Mouse (Mus musculus) C2C12 (cell line): Measurements from ENCODE around the gene Tab1. TPM values are rescaled to one million over a fixed set of nuclear protein-coding genes. Genes with fewer than 3 reads are reported as not detected.

ENCODE experiments used
- H3K27me3 ChIP-seq: one replicate; pipeline ENCODE4 v1.6.1; 2011; ENCODE audit not compliant: control insufficient read depth, insufficient read depth, insufficient read length
- H3K36me3 ChIP-seq: one replicate; pipeline ENCODE4 v1.6.1; 2011; ENCODE audit not compliant: control insufficient read depth, insufficient read depth
- H3K4me3 ChIP-seq: one replicate; pipeline ENCODE4 v1.5.1; 2011; ENCODE audit warnings: mild to moderate bottlenecking, control low read depth; ENCODE audit not compliant: poor library complexity, insufficient read depth, severe bottlenecking
- H3K79me2 ChIP-seq: one replicate; pipeline ENCODE4 v1.6.1; 2011; ENCODE audit not compliant: control insufficient read depth, insufficient read depth
- H3K79me3 ChIP-seq: one replicate; pipeline ENCODE4 v1.6.1; 2011; ENCODE audit warnings: low read depth, control low read depth
- H3ac ChIP-seq: one replicate; pipeline ENCODE3; 2011; ENCODE audit warnings: low read depth; ENCODE audit not compliant: control insufficient read depth, insufficient read length
- CEBPB ChIP-seq: IDR thresholded peaks from one replicate; pipeline ENCODE4 v1.6.1; 2011; ENCODE audit warnings: low read depth, mild to moderate bottlenecking, control low read depth, moderate library complexity
- CTCF ChIP-seq: IDR thresholded peaks from one replicate; pipeline ENCODE4 v1.5.1; 2011; ENCODE audit not compliant: control insufficient read depth, insufficient read depth, insufficient read length
- FOSL1 ChIP-seq: IDR thresholded peaks from one replicate; pipeline ENCODE4 v1.8.0; 2011; ENCODE audit warnings: mild to moderate bottlenecking, low read length; ENCODE audit not compliant: poor library complexity, insufficient read depth, severe bottlenecking
- MAX ChIP-seq: IDR thresholded peaks from one replicate; pipeline ENCODE4 v1.6.1; 2011; ENCODE audit warnings: mild to moderate bottlenecking, control low read depth
- MYOD1 ChIP-seq: IDR thresholded peaks from one replicate; pipeline ENCODE4 v1.6.1; 2011; ENCODE audit warnings: low read depth; ENCODE audit not compliant: control insufficient read depth, insufficient read length
- MYOG ChIP-seq: IDR thresholded peaks from one replicate; pipeline ENCODE4 v1.6.1; 2011; ENCODE audit not compliant: control insufficient read depth, insufficient read length; ENCODE audit errors: extremely low read depth
- USF1 ChIP-seq: IDR thresholded peaks from one replicate; pipeline ENCODE4 v1.6.1; 2011; ENCODE audit warnings: low read depth, mild to moderate bottlenecking, control low read depth, moderate library complexity
- polyA plus RNA-seq: library from polyadenylated mRNA; unstranded; fragments of >200 nt; fragmentation: generic; extraction: Trizol; gene quantifications from one replicate; pipeline ENCODE4 v1.2.1, GENCODE M21; 2012; ENCODE audit warnings: missing spikeins

Tab1 gene
- polyA plus RNA-seq, 1 experiment: 30.2 TPM

DNA sequence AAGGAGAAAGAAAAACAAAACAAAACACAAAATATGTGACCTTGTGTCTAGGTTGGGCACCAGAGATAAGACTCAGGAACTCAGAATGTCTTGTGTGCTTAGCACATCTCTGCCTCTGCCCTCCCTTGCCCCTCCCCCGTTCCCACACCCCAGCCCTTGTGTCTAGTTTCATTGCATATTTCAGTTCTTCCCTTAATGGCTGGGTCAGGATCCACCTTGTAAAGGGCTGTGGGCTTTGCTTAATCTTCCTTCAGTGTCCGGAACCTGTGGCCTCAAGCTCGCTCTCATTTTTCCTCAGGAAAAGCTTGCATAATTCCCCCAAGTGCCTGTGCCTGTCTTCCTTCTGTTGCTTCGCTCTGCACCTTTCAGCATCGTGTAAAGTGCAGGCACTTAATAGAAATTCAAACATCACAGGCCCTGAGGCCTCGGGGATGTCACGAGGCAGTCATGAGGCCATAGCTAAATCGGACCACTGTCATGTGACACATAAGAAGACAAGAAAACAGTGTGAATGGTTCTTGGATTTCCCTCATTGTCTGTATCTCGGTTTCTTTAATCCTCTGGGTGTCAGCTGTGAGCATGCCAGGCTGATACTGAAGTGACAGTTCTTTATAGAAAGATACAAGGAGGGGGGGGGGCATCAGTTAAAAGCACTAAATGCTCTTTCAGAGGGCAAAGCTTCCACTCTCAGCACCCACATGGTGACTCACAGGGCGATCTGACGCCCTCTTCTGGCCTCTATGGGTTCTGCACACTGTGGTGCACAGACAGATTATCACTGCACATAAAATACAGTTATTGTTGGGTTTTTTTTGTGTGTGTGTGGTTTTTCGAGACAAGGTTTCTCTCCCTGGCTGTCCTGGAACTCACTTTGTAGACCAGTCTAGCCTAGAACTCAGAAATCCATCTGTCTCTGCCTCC lies 27.2 kb upstream of the Tab1 start:
- Histone ChIP-seq H3K36me3 (no peaks in the 10 kb centered on the region), H3K79me3 (no peaks in the 10 kb centered on the region), H3K79me2 (no peaks in the 10 kb centered on the region), H3K27me3 (no peaks in the 10 kb centered on the region), H3ac (no peak overlapping the region), H3K4me3 (no peak overlapping the region)
- TF ChIP-seq MYOD1 (no peak), CTCF (peak; percentile 10), MAX (no peak)

DNA sequence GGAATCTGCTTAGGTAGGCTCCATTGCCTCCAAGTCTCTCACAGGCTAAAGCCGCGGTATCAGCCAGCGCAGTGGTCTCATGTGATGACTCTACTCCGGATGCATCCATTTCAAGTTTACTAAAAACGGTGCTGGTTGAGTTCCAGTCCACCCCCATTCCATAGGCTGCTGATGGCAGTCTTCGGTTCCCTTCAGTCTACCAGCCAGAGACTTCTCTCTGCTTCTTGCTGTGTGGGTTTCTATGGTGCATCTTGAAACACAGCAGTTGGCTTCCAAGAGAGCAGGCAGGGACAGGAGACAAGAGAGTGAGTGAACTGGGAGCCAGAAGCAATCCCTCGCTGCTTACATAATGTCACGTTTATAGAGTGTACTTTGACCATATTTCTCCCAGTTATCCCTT lies 25.8 kb upstream of the Tab1 start:
- H3K79me2 ChIP-seq: no peaks in the 10 kb centered on the region
- no peaks in the 10 kb centered on the region for H3K36me3 ChIP-seq
- H3K27me3 ChIP-seq: no peaks in the 10 kb centered on the region
- no peak overlapping the region for H3K4me3 ChIP-seq
- H3K79me3 ChIP-seq: no peaks in the 10 kb centered on the region
- H3ac ChIP-seq: no peak overlapping the region
- TF ChIP-seq MAX: no peak
- no peak for TF ChIP-seq FOSL1
- no peak for TF ChIP-seq CTCF
- no peak for TF ChIP-seq MYOG
- no peak for TF ChIP-seq USF1
- no peak for TF ChIP-seq CEBPB
- TF ChIP-seq MYOD1: no peak

DNA sequence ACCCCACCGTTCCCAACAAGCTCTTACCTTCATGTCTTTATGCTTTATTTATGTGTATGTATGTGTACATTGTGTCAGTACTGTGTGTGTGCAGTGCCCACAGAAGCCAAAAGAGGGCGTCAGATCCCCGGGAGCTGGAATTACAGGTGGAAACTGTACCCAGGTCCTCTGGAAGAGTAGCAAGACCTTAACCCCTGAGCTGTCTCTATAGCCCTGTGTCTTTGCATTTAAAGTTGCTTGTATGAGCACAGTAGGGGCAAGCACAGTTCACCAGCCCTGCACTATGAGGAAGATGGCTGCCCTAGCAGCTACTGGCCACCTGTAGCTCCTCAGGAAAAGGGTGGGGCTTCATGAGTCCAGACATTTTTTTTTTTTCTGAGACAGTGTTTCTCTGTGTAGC lies 25.4 kb upstream of the Tab1 start:
- no peak overlapping the region for H3ac ChIP-seq
- no peak for TF ChIP-seq CEBPB
- no peak for TF ChIP-seq MAX
- TF ChIP-seq MYOD1: no peak
- no peak for TF ChIP-seq CTCF
- TF ChIP-seq FOSL1: no peak
- no peak for TF ChIP-seq MYOG
- TF ChIP-seq USF1: no peak

DNA sequence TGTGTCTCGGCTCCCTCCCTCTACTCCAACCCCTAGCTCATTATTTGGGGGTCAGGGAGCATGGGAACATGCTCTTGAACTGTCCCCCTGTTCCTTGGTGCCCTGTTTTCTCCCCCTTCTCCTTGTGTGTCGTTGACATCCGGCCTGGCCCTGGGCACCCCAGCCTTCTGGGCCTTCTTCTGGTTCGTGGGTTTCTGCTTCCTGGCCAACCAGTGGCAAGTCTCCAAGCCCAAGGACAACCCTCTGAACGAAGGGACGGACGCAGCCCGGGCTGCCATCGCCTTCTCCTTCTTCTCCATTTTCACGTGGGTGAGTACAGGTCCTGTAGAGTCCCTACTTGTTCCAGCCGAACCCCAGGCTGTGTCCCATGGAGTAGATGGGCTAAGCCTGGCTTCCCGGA lies 21.5 kb upstream of the Tab1 start:
- TF ChIP-seq MYOD1 (no peak), CEBPB (no peak), FOSL1 (no peak), MAX (no peak), CTCF (no peak), USF1 (no peak), MYOG (no peak)
- no peaks in the 10 kb centered on the region for H3K27me3 ChIP-seq

More for the DNA sequence above, 25.4 kb upstream of the Tab1 start:
- Histone ChIP-seq H3K4me3 (no peak overlapping the region), H3K36me3 (no peaks in the 10 kb centered on the region), H3K79me2 (no peaks in the 10 kb centered on the region), H3K79me3 (no peaks in the 10 kb centered on the region), H3K27me3 (no peaks in the 10 kb centered on the region)

DNA sequence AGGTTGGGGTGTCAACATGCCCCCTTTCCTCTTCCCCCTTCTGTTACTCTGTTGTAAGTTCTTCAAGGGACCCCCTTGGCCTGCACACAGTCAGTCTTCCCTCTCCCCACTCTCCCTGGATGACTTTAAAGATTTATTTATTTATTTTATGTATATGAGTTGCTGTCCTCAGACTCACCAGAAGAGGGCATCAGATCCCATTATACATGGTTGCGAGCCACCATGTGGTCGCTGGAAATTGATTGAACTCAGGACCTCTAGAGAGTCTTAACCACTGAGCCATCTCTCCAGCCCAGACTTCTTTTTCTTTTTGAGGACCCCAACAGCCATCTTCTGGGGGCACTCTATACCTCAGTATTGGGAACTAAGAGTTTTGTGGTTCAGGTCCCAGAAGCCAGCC lies 20.4 kb upstream of the Tab1 start:
- H3K36me3 ChIP-seq: no peaks in the 10 kb centered on the region
- TF ChIP-seq USF1: no peak
- TF ChIP-seq CEBPB: no peak
- TF ChIP-seq CTCF: no peak
- TF ChIP-seq MYOD1: no peak
- no peak for TF ChIP-seq FOSL1
- no peak for TF ChIP-seq MYOG
- no peak for TF ChIP-seq MAX
- H3ac ChIP-seq: no peak overlapping the region
- H3K79me3 ChIP-seq: no peaks in the 10 kb centered on the region
- no peaks in the 10 kb centered on the region for H3K79me2 ChIP-seq
- no peak overlapping the region for H3K4me3 ChIP-seq
- H3K27me3 ChIP-seq: no peaks in the 10 kb centered on the region

More for the DNA sequence above, 21.5 kb upstream of the Tab1 start:
- Histone ChIP-seq H3K36me3 (no peaks in the 10 kb centered on the region), H3K79me2 (no peaks in the 10 kb centered on the region), H3ac (no peak overlapping the region), H3K79me3 (no peaks in the 10 kb centered on the region), H3K4me3 (no peak overlapping the region)

DNA sequence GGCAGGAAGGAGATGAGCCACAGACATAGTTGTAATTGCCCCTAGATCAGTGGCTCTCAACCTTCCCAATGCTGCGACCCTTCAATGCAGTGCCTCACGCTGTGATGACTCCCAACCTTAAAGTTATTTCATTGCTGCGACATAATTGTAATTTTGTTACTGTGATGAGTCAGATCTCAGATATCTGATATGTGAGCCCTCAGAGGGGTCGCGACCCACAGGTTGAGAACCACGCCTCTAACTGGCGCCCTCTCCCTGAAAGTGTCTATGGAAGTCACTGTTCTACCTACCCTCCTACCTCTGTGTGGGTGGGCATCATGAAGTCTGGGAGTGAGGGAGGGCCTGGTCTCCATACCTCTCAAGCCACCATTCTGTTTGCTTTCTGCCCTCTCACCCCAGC lies 18.5 kb upstream of the Tab1 start:
- H3K79me3 ChIP-seq: no peaks in the 10 kb centered on the region
- no peak overlapping the region for H3K4me3 ChIP-seq
- H3K27me3 ChIP-seq: no peaks in the 10 kb centered on the region
- H3ac ChIP-seq: no peak overlapping the region
- H3K36me3 ChIP-seq: no peaks in the 10 kb centered on the region
- H3K79me2 ChIP-seq: no peaks in the 10 kb centered on the region
- TF ChIP-seq FOSL1 (no peak), CEBPB (no peak)
